Mouse (Mus musculus) telencephalon, adult 2 months (tissue): ENCODE data around the gene Mdm2.
"Not testable (repeated sequence)": the region's sequence is repeated elsewhere in the genome, so short reads cannot be mapped to it uniquely, and the experiment has no call there.

Experiments used
- DNase-seq: peaks from one replicate; pipeline ENCODE4 v3.0.0-alpha.2; 2011; ENCODE audit warnings: low read depth, low spot score

Mdm2 gene

DNA sequence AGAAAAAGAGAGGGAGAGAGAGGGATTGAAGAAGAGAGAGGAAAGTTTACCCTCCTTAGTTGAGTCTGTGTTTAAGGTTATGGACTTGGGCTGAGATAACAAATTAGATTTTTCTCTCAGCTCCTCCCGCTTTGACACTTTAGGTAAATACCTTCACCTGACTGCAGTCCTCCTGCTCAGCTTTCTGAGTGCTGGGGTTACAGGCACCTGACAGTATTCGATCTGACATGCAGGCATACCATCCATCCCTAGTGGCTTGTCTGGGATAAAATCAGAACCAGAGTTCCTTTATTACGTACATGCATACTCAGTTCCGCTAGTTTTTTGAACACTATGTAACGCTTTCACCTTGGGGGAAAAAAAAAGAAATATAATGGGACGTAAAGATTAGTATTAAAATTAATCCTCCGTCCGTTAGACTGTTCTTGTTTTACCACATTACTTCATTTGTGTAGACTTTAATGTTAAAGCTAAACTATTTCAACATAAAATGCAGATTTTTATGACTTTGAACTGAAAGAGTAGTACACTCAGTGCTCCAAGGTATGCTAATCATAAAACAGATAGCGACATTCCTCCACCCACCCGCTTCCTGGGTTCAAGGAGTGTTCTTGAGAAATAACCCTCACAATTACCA, 38.6 kb upstream of the Mdm2 start:
- DNase-seq, result no peak

GRCm38 (mm10) chr10:117748276-117749049, 37.9 kb upstream of the Mdm2 start:
- DNase-seq, result no peak

DNA sequence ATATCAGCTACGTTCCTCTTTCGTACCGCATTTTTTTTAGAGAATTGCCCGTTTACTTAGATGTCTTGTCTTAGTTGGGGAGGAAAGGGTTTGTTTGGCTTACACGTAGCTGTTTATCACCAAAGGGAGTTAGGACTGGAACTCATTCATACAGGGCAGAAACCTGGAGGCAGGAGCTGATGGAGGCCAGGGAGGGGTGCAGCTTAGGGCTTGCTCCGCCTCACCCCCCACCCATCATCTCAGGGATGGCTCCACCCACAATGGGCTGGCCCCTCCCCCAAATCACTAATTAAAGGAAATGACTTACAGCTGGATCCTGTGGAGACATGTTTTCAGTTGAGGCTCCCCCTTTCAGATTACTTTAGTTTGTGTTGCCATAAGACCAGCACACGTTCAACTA, 37.2 kb upstream of the Mdm2 start:
- no peak for DNase-seq

- DNase-seq, result peak; percentile 81
These were observed 35.8 kb upstream of the Mdm2 start, which contains the start of gene Slc35e3 for GRCm38 (mm10) chr10:117746297-117746883. Gene Slc35e3, minus strand, starts transcription at chr10:117746365.

DNA sequence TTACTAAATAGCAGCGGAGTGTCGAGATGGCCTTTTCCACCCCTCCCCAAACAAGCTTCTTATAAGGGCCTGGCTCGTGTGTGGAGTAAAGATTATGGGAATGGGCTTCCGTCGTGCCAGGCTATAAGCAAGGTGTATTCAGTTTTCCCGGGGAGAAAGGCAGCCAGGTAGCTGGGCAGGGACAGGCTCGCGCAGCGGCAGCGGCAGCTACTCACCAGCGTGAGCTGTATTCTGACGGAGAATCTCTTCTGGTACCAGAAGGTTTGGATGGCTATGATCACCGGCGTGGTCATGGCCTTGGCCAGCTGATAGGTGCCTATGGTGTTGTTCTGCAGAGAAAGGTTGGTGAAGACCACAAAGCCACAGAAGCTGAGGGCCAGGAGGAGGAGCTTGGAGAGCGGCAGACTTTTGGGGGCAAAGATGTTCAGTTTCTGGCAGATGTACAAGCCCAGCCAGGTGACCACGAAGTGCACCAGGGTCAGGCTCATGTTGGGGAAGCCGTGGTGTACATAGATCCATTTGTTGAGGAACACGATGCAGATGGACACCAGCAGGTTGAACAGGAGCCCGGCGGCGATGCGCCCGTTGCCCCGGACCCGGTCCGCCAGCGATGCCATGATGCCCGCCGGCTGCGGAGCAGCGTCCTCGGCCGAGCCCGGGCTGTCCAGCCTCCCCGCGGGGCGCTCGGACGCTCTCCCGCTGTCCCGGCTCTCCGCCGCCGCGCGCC, 35.2 kb upstream of the Mdm2 start:
- DNase-seq, result not testable (repeated sequence)

GRCm38 (mm10) chr10:117743917-117744316, 33.4 kb upstream of the Mdm2 start:
- DNase-seq, result no peak

DNA sequence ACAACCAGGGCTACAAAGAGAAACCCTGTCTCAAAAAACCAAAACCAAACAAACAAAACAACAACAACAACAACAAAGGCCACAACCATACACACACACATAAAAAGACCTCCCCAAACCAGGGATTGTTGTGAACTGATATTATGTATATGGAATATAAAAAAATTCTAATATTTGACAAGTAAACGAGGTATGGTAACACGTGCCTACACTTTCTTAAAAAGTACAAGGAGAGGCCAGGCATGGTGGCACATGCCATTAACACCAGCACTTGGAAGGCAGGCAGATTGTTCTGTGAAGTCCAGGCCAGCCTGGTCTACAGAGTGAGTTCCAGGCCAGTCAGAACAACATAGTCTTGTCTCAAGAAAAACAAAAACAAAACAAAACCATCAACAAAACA, 32.6 kb upstream of the Mdm2 start:
- DNase-seq, result no peak

- no peak for DNase-seq
These were observed 32.1 kb upstream of the Mdm2 start for GRCm38 (mm10) chr10:117742618-117743017.

- no peak for DNase-seq
These were observed 31.3 kb upstream of the Mdm2 start for GRCm38 (mm10) chr10:117741698-117742475.

- no peak for DNase-seq
These were observed 30.4 kb upstream of the Mdm2 start for GRCm38 (mm10) chr10:117740921-117741320.

DNA sequence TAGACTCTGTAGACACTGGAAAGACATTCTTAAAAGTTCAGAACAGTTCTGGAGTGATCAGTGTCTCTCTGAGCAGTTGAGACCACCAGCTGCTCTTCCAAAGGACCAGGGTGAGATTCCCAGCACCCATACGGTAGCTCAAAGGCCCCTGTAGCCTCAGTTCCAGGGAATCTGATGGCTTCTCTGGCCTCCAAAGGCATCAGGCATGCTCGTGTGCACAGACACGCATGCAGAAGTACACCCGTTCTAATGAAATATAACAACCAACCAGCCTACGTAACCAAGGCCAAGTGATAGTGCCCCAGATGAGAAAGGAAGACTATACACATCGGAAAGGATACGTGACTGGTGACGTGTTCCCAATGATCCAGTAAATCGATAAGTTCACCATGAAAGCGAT, 29.6 kb upstream of the Mdm2 start:
- no peak for DNase-seq

- DNase-seq, result no peak
These were observed 29.0 kb upstream of the Mdm2 start for GRCm38 (mm10) chr10:117739648-117739948.

GRCm38 (mm10) chr10:117738928-117739647, 28.5 kb upstream of the Mdm2 start:
- DNase-seq, result no peak

- DNase-seq, result no peak
These were observed 27.8 kb upstream of the Mdm2 start for GRCm38 (mm10) chr10:117738140-117738921.

- not testable (repeated sequence) for DNase-seq
These were observed 26.9 kb upstream of the Mdm2 start for GRCm38 (mm10) chr10:117737498-117737897.

DNA sequence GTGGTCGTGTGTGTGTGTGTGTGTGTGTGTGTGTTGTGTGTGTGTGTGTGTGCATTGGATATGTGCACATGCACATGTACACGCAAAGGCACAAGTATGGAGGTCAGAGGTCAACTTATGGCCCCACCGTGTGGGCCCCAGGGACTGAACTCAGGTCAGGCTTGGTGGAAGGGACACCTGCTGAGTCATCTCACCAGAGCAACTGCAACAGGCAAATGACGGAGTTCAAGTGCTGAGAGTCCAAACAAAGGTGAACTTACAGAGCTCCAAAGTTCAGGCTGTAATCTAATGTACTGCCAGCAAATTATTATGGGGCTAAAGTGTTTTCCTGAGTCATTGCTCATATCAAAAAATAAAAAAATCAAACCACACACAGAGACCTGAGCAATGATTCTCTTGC, 26.5 kb upstream of the Mdm2 start:
- no peak for DNase-seq

DNA sequence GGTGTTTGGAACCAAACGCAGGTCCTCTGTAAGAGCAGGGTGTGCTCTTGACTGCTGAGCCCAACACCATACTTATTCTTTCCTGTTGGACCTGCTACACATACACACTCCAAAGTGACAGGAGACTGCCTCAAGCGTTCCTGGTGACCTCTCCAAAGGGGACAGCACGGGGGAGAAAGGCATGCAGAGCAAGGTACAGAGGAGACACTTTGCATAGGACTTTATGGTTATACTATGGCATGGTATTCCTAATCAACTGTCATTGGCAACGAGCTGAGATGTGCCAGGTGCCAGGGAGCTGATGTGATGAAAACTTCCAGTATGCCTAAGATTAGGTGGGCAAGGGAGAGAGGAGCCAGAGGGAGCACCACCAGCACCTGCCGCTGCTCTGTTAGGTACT, 26.0 kb upstream of the Mdm2 start:
- no peak for DNase-seq

DNA sequence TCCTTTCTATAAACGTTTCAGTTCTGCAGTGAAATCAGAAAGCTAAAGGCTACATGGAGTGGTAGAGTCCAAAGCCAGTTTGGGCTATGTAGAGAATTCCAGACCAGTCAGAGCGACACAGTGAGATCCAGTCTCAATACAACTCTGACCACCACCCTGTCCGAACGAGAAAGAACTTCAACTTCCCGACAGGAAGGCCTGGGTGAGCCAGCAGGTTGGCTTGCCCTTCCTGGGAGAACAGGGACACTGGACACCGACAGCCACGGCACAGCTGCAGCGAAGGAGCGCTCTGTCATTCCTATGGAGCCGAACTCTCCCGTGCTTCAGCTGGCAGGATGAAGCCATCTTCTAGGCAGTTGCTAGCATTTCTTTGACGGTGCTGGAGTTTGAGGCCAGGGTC, 24.8 kb upstream of the Mdm2 start:
- DNase-seq, result not testable (repeated sequence)

DNA sequence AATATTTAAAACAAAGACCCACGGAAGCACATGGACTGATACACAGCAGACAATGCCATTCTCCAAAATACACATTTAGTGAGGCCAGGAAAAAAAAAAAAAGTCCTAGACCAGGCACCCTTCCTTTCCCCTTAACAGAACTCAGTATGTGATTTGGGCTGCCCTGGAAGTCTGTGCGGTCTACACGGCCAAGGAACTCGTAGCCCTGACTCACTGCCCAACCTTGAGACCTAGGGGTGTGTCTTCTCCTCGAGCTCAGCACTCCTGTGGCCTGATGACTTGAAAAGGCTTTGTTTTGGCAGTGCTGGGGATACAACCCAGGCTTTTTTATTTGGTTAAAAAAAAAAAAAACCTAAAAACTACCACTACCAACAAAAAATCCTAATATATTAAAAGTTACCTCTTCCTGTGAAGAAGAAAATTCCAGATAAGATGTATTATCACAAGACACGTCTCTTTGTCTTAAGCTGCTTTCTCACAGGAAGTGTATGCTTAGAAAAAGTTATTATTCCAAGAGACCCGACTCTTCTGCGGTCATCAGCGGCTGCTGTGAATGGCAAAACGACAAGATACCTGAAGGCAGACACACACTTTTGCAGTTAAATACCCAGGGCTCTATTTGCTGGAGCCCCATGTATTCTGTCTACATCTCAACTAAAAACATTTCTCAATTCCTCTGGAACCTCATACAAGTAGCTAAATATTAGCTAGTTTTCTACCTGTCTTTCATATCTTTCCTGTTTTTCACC, 23.7 kb upstream of the Mdm2 start:
- not testable (repeated sequence) for DNase-seq
